Mouse (Mus musculus) CH12.LX (cell line): ENCODE measurements around the gene Grin3b. TPM values are rescaled to one million over a fixed set of nuclear protein-coding genes. Genes with fewer than 3 reads are reported as not detected.
A peak's percentile ranks its signal among the peaks of the same experiment; 100 is the strongest.

Experiments
- DNase-seq: peaks from one replicate; pipeline ENCODE4 v3.0.0-alpha.2; 2013; ENCODE audit errors: extremely low read depth
- H3K27ac ChIP-seq: 2 replicates; pipeline ENCODE4 v1.5.1; 2012; ENCODE audit warnings: low read depth, mild to moderate bottlenecking, control low read depth, moderate library complexity; ENCODE audit not compliant: insufficient read depth
- H3K27me3 ChIP-seq: replicated peaks from 2 replicates; pipeline ENCODE3; 2012; ENCODE audit warnings: inconsistent platforms
- H3K36me3 ChIP-seq, 2 experiments: replicated peaks in 1 of 2; 2 replicates each; pipeline versions ENCODE3 to v1.6.1; 2012; ENCODE audit warnings: inconsistent platforms in 1 of 2, low read length in 1 of 2, mild to moderate bottlenecking in 1 of 2, mixed read lengths in 1 of 2, moderate library complexity in 1 of 2; ENCODE audit not compliant: control insufficient read depth in 1 of 2, insufficient read depth in 1 of 2
- H3K4me1 ChIP-seq, 2 experiments: 2 replicates each; pipeline ENCODE4 v1.6.1; 2012; ENCODE audit warnings: inconsistent platforms in 1 of 2, moderate library complexity in 1 of 2; ENCODE audit not compliant: insufficient read depth in 2 of 2, control insufficient read depth in 1 of 2
- H3K4me2 ChIP-seq: 2 replicates; pipeline ENCODE4 v1.6.1; 2012; ENCODE audit warnings: low read depth, mild to moderate bottlenecking, control low read depth; ENCODE audit not compliant: poor library complexity, insufficient read depth, severe bottlenecking
- H3K4me3 ChIP-seq, 3 experiments: fragments of 150-350 bp in 1 of 3; sonication (generic) in 1 of 3; replicated peaks in 1 of 3; 2 replicates each; pipeline versions ENCODE3 to v1.5.1; 2011 to 2012; ENCODE audit warnings: low read depth in 2 of 3, low read length in 2 of 3, mild to moderate bottlenecking in 2 of 3, moderate library complexity in 2 of 3, control low read depth in 1 of 3, improper control_type of control experiment in 1 of 3, inconsistent platforms in 1 of 3, mixed read lengths in 1 of 3; ENCODE audit not compliant: poor library complexity in 1 of 3
- H3K79me2 ChIP-seq: replicated peaks from 2 replicates; pipeline ENCODE4 v1.6.1; 2012; ENCODE audit warnings: mild to moderate bottlenecking, moderate library complexity; ENCODE audit not compliant: control insufficient read depth, poor library complexity, insufficient read depth, severe bottlenecking; ENCODE audit errors: extremely low read depth
- H3K9ac ChIP-seq: 2 replicates; pipeline ENCODE4 v1.6.1; 2012; ENCODE audit warnings: low read depth, mild to moderate bottlenecking, control low read depth, moderate library complexity; ENCODE audit not compliant: insufficient read depth
- H3K9me3 ChIP-seq: replicated peaks from 2 replicates; pipeline ENCODE3; 2012; ENCODE audit warnings: low read length, inconsistent platforms, mixed read lengths
- BHLHE40 ChIP-seq: IDR thresholded peaks from 2 replicates; pipeline ENCODE4 v1.6.1; 2011; ENCODE audit warnings: mild to moderate bottlenecking, low read depth, low read length, improper control_type of control experiment
- CHD1 ChIP-seq: IDR thresholded peaks from 2 replicates; pipeline ENCODE4 v1.6.1; 2012; ENCODE audit warnings: low read depth, low read length, improper control_type of control experiment, inconsistent platforms
- CHD2 ChIP-seq: IDR thresholded peaks from 2 replicates; pipeline ENCODE4 v1.6.1; 2011; ENCODE audit warnings: low read length, improper control_type of control experiment
- CTCF ChIP-seq, 2 experiments: IDR thresholded peaks in 1 of 2; conservative IDR thresholded peaks in 1 of 2; 2 replicates each; pipeline ENCODE4 v1.5.1; 2011 to 2012; ENCODE audit warnings: low read depth in 2 of 2, low read length in 2 of 2, improper control_type of control experiment in 1 of 2, inconsistent platforms in 1 of 2, mild to moderate bottlenecking in 1 of 2, moderate library complexity in 1 of 2
- ELF1 ChIP-seq: IDR thresholded peaks from 2 replicates; pipeline ENCODE4 v1.6.1; 2014; ENCODE audit warnings: low read depth, mild to moderate bottlenecking, inconsistent platforms, low read length, improper control_type of control experiment
- EP300 ChIP-seq: IDR thresholded peaks from 2 replicates; pipeline ENCODE4 v1.6.1; 2011; ENCODE audit warnings: low read length, improper control_type of control experiment
- ETS1 ChIP-seq: conservative IDR thresholded peaks from 2 replicates; pipeline ENCODE4 v1.6.1; 2012; ENCODE audit warnings: low read depth, mild to moderate bottlenecking, inconsistent platforms, low read length, improper control_type of control experiment, moderate library complexity
- JUN ChIP-seq: IDR thresholded peaks from 2 replicates; pipeline ENCODE4 v1.6.1; 2011; ENCODE audit warnings: low read depth, mild to moderate bottlenecking, low read length, improper control_type of control experiment, moderate library complexity; ENCODE audit not compliant: insufficient read depth
- JUND ChIP-seq: conservative IDR thresholded peaks from 2 replicates; pipeline ENCODE4 v1.6.1; 2011; ENCODE audit warnings: low read depth, low read length, improper control_type of control experiment
- MAX ChIP-seq: IDR thresholded peaks from 2 replicates; pipeline ENCODE4 v1.6.1; 2011; ENCODE audit warnings: low read length, improper control_type of control experiment
- MAZ ChIP-seq: IDR thresholded peaks from 2 replicates; pipeline ENCODE4 v1.6.1; 2012; ENCODE audit warnings: low read depth, mild to moderate bottlenecking, inconsistent platforms, low read length, improper control_type of control experiment, moderate library complexity
- MEF2A ChIP-seq: IDR thresholded peaks from 2 replicates; pipeline ENCODE4 v1.6.1; 2014; ENCODE audit warnings: low read depth, mild to moderate bottlenecking, inconsistent platforms, low read length, improper control_type of control experiment, borderline replicate concordance
- MYC ChIP-seq: IDR thresholded peaks from 2 replicates; pipeline ENCODE4 v1.6.1; 2011; ENCODE audit warnings: low read depth, mild to moderate bottlenecking, improper control_type of control experiment, low read length
- NRF1 ChIP-seq: IDR thresholded peaks from 2 replicates; pipeline ENCODE4 v1.6.1; 2014; ENCODE audit warnings: low read depth, mild to moderate bottlenecking, inconsistent platforms, low read length, improper control_type of control experiment, moderate library complexity
- PAX5 ChIP-seq: IDR thresholded peaks from 2 replicates; pipeline ENCODE4 v1.6.1; 2012; ENCODE audit warnings: low read length, inconsistent platforms, mixed read lengths
- POLR2A ChIP-seq: IDR thresholded peaks from 2 replicates; pipeline ENCODE4 v1.6.1; 2011; ENCODE audit warnings: low read depth, mild to moderate bottlenecking, improper control_type of control experiment, low read length
- POLR2AphosphoS2 ChIP-seq: IDR thresholded peaks from 2 replicates; pipeline ENCODE4 v1.6.1; 2011; ENCODE audit warnings: low read depth, low read length, improper control_type of control experiment
- RAD21 ChIP-seq: IDR thresholded peaks from 2 replicates; pipeline ENCODE4 v1.6.1; 2011; ENCODE audit warnings: low read depth, mild to moderate bottlenecking, low read length, improper control_type of control experiment, moderate library complexity
- RCOR1 ChIP-seq: conservative IDR thresholded peaks from 2 replicates; pipeline ENCODE4 v1.6.1; 2012; ENCODE audit warnings: low read depth, mild to moderate bottlenecking, inconsistent platforms, low read length, improper control_type of control experiment
- SIN3A ChIP-seq: IDR thresholded peaks from 2 replicates; pipeline ENCODE4 v1.6.1; 2012; ENCODE audit warnings: low read length, improper control_type of control experiment, inconsistent platforms
- TCF12 ChIP-seq: IDR thresholded peaks from 2 replicates; pipeline ENCODE4 v1.6.1; 2014; ENCODE audit warnings: low read depth, mild to moderate bottlenecking, inconsistent platforms, low read length, improper control_type of control experiment
- USF1 ChIP-seq: IDR thresholded peaks from 2 replicates; pipeline ENCODE4 v1.6.1; 2014; ENCODE audit warnings: low read depth, mild to moderate bottlenecking, inconsistent platforms, low read length, improper control_type of control experiment
- USF2 ChIP-seq: conservative IDR thresholded peaks from 2 replicates; pipeline ENCODE4 v1.6.1; 2011; ENCODE audit warnings: low read depth, low read length, improper control_type of control experiment
- ZMIZ1 ChIP-seq: IDR thresholded peaks from 2 replicates; pipeline ENCODE4 v1.6.1; 2012; ENCODE audit warnings: low read depth, mild to moderate bottlenecking, inconsistent platforms, low read length, improper control_type of control experiment
- dilution Hi-C: fragments of 300-500 bp; cut with MboI; formaldehyde crosslinking; loops from 2 replicates; pipeline ENCODE4 v1.14.3; 2020; ENCODE audit warnings: low sequenced_read_pairs; ENCODE audit not compliant: extremely low pct_unique_long_range_greater_than_20kb, extremely low pct_ligation_motif_present
- in situ Hi-C: fragments of 300-500 bp; cut with MboI; formaldehyde crosslinking; loops from 3 replicates; pipeline ENCODE4 v1.14.3; 2019; ENCODE audit warnings: low sequenced_read_pairs, low pct_ligation_motif_present, low pct_unique_long_range_greater_than_20kb, mixed read lengths
- polyA plus RNA-seq: library from polyadenylated mRNA; unstranded; fragments of >175 nt; gene quantifications from 2 replicates; pipeline ENCODE4 v1.2.1, GENCODE M21; 2012; ENCODE audit warnings: low read depth; ENCODE audit not compliant: insufficient read length
- total RNA-seq, 2 experiments: library from RNA; depleted of rRNA; stranded (reverse); fragments of 300-350 nt in 1 of 2; fragments of >200 nt in 1 of 2; gene quantifications; 2 replicates each; pipeline ENCODE4 v1.2.3; 2012 to 2014

The Grin3b gene
- total and polyA plus RNA-seq, 3 experiments: 0.27 to 0.59 (median 0.56) TPM

DNA sequence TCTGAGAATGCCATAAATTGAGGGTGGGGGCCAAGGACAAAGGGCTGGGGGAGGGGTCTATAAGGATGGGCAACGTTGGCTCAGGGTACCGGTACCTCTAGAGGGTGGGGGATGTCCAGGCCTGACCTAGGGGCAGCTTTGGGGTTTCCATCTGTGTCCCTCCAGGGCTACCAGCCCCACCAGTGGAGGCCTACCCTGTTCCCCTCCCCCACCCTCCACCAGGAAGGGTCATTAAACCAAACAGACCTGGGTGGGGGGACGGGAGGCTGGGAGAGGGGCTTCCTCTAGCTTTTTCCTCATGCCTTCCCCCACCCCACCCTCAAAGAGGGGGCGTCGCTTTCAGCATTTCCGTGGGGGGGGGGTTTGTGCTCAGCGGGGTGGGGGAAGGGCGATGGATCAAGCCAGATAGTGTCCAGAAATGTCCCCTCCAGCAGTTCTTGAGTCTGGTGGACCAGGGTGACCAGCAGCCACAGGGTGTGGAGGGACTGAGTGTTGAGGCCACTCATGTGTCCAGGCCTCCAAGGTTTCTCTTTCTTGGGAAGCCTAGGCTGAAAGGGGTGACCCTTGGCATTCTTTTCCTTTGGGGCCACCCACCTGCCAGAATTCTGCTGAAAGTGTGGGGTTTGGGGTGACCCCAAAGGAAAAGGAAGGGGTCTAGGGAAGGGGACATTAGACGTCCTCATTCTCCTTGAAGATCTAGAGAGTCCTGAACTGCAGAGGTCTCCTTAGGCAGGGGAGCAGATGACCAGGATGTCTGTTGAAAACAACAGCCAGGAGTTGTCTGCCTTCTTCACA lies 41.4 kb upstream of the Grin3b start:
- H3K9ac ChIP-seq: peak overlapping the region; percentile 98

DNA sequence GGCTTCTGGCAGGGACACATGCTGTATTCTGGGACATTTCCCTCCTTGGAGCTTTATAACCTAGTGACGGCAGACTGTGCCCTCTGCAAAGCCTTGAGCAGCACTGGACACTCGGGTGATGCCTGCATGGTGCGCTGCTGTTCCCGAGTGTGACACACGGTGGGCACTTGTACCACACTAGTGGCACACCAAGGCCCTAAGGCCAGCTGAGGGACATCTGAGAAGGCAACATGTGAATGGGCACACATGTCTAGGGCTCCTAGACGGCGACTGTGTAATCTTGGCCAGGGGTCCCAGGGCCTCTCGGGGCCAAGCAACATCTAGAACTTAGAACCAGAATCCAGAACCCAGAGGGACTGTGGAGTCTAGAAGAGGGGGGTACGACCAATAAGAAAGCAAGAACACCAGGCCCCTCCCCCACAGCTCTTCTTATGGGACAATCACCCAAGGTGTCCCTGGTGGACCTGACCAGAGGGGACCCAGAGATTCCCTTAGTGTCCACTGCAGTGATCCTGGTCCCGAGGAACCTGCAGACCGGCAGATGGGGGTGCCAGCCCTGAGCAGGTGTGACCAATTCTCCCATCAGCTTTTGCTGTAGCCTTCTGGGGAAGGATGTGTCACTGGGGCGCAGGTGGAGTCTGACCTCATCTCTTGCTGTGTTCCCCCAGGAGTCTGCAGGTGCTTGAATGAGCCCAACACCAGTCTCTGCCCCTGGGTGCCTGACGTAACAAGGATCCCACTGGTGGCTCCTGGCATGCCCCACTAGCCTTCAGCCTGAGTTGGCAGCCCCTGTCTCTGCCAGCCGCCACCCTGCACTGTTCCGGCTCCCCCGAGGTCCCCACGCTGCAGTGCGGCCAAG lies 40.3 kb upstream of the Grin3b start:
- Histone ChIP-seq H3K4me1 (peaks cover 26 to 69% of the 10 kb centered on the region in 2 experiments), H3K36me3 (peaks cover 43 to 55% of the 10 kb centered on the region in 2 experiments), H3K9ac (peak overlapping the region; percentile 98), H3K4me3 (peak overlapping the region; percentile 72 to 96 (median 91)), H3K27ac (peak overlapping the region; percentile 65), H3K27me3 (no peaks in the 10 kb centered on the region), H3K79me2 (peaks cover 83% of the 10 kb centered on the region), H3K9me3 (no peaks in the 10 kb centered on the region), H3K4me2 (peak overlapping the region; percentile 78)
- TF ChIP-seq ETS1 (peak; percentile 85), USF2 (no peak), RCOR1 (0 out of 2 replicates have a peak, but pooled peaks have one; percentile 29), ELF1 (no peak), CHD1 (no peak), MYC (no peak), TCF12 (peak; percentile 96), EP300 (peak; percentile 74), MAX (peak; percentile 57; the same call in 1 of the 2 replicates), JUN (peak; percentile 65), SIN3A (peak; percentile 83; the same call in 1 of the 2 replicates), NRF1 (0 out of 2 replicates have a peak, but pooled peaks have one; percentile 22), POLR2A (0 out of 2 replicates have a peak, but pooled peaks have one; percentile 20), USF1 (no peak), CTCF (conservative IDR thresholded peaks at IDR 0.05 in 1 of 2, IDR thresholded peaks at IDR 0.05 in 1 of 2; ENCODE audit: low read depth in 2 of 2, low read length in 2 of 2) (peak in 1 of 2 experiments; percentile 17; a peak in 1 of 4 replicates), JUND (0 out of 2 replicates have a peak, but pooled peaks have one; percentile 26), BHLHE40 (peak; percentile 62), CHD2 (peak; percentile 29; the same call in 1 of the 2 replicates), PAX5 (no peak), POLR2AphosphoS2 (peak; percentile 37; the same call in 1 of the 2 replicates), MEF2A (peak; percentile 78)
- peak; percentile 76 for DNase-seq
- dilution Hi-C loops (no loop called here), in situ Hi-C loops (loop anchor here (5.0 kb wide), 2 partner anchors 32 to 38 kb away; partner anchors contain the start of genes Cfd and Wdr18)

More for the DNA sequence above, 41.4 kb upstream of the Grin3b start:
- Histone ChIP-seq H3K27ac (peak overlapping the region; percentile 65), H3K4me3 (peak overlapping the region; percentile 72 to 96 (median 91)), H3K36me3 (peaks cover 35 to 44% of the 10 kb centered on the region in 2 experiments), H3K9me3 (no peaks in the 10 kb centered on the region), H3K4me2 (peak overlapping the region; percentile 78), H3K4me1 (peaks cover 20 to 66% of the 10 kb centered on the region in 2 experiments), H3K79me2 (peaks cover 72% of the 10 kb centered on the region), H3K27me3 (no peaks in the 10 kb centered on the region)
- in situ Hi-C loops (loop anchor here (5.0 kb wide), 2 partner anchors 33 to 37 kb away; partner anchors contain the start of genes Cfd and Wdr18), dilution Hi-C loops (no loop called here)
- TF ChIP-seq SIN3A (peak; percentile 42; the same call in 1 of the 2 replicates), JUND (no peak), POLR2A (0 out of 2 replicates have a peak, but pooled peaks have one; percentile 36), ZMIZ1 (0 out of 2 replicates have a peak, but pooled peaks have one; percentile 24), BHLHE40 (no peak), CHD2 (peak; percentile 90), RAD21 (no peak), MAZ (0 out of 2 replicates have a peak, but pooled peaks have one; percentile 33)
- TF ChIP-seq, all 38 proteins: peak for 5
- no peak for DNase-seq
